Mouse (Mus musculus) layer of hippocampus, adult 11-12 months (tissue): ENCODE results near the gene Prpf6.
A peak's percentile ranks its signal among the peaks of the same experiment; 100 is the strongest.

Experiments used
- DNase-seq: peaks from one replicate; pipeline ENCODE4 v3.0.0; 2022; ENCODE audit warnings: low spot score

The Prpf6 gene

GRCm38 (mm10) chr2:181689466-181690160, 97.9 kb downstream of the Prpf6 start:
- no peak for DNase-seq

DNA sequence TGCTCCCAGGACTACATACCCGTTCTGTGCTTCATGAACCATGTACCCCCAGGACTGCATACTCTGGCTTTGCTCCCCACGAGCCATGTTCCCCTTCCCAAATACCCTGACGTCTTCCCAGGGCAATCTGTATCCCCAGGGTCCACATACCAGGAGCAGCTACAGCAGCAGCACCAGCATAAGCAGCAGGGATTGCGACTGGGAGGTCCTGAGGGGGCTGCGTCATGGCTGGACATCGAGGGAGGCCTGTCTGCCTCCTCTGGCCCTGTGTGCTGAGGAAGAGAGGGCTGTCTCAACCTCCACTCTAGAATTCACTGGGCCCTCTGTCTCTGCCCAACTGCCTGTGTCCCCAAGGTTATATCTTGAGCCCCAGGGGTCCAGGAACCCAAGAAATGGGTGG, 99.4 kb downstream of the Prpf6 start:
- DNase-seq, result no peak

- no peak for DNase-seq
Measured at GRCm38 (mm10) chr2:181691571-181691970, 99.9 kb downstream of the Prpf6 start.

- no peak for DNase-seq
Measured at GRCm38 (mm10) chr2:181692304-181692703, 100.6 kb downstream of the Prpf6 start.

DNA sequence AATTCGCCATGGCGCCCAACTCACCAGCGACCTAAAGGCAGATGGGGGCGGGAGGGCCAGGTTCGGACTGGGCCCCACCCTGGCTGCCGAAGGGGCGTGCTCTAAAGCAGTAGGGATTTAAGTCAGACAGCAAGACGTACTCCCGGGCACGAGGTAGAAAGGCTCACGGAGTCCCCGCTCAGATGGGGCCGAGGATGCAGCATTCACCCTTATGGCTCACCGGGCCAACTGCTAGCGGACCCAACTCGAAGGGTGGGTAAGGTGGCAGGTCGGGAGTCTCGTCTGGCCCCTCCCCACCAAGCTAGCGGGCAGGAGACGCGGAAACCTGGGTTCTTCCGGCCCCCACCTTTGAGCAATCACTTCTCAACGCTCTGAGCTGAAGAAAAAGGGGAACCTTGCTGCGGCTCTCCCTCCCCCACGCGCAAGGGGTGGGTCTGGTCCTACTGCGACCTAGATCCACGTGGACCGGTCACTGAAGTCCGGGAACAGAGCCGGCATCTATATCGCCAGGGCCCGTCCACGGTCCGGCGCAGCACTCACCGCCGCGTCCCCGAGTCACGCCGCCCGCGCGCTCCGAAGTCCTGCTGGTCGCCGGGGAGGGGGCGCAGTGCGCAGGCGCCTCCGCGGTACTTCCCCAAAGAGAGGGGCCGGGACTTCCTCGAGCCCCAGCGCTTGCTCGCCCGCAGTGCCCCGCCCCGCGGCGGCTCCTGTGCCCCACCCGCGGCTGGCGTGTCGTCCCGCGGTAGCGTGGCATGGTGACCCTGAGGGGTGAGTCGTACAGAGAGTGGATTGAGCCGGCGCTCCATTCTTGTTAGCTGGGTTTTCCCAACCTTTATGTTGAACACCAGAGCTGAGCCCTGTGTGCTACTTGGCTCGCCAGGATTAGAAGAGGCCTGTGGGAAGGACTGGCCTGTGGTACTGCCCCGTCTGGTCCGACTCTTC, 101.9 kb downstream of the Prpf6 start, which contains the start of gene Rgs19:
Gene Rgs19 (minus strand): TSS at position 639 of the 942 bp plus-strand sequence.
- peak; percentile 78 for DNase-seq

GRCm38 (mm10) chr2:181694581-181694980, 102.9 kb downstream of the Prpf6 start:
- no peak for DNase-seq

- no peak for DNase-seq
Measured at GRCm38 (mm10) chr2:181695776-181696175, 104.1 kb downstream of the Prpf6 start.

- DNase-seq, result no peak
Measured at GRCm38 (mm10) chr2:181696801-181697420, 105.2 kb downstream of the Prpf6 start.

DNA sequence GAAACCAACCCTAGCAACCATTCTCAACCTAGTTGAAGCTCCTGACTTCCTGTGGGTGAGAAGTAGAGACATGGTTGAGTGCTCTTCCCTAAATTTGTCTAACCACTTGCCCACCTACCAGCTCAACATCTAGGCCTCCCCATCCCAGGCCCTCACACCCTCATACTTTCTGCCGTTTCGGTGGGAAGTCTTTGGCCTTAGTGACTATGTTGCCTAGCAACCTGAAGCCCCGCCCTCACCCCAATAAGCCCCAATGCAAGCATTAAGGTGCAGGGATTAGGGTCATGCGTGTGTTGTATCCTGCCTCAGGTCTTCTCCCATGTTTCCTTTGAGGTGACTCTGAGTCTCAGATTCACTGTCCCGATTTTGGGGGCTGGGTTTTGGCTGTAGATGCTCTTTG, 106.6 kb downstream of the Prpf6 start, which contains the start of gene Lkaaear1:
Gene Lkaaear1 (minus strand): TSS at position 202 of the 400 bp plus-strand sequence.
- DNase-seq, result no peak
